Mouse (Mus musculus): ENCODE measurements around the gene Atxn2l.
A peak's percentile ranks its signal among the peaks of the same experiment; 100 is the strongest.
"Not testable (repeated sequence)": the region's sequence is repeated elsewhere in the genome, so short reads cannot be mapped to it uniquely, and the experiment has no call there.

The Atxn2l gene

DNA sequence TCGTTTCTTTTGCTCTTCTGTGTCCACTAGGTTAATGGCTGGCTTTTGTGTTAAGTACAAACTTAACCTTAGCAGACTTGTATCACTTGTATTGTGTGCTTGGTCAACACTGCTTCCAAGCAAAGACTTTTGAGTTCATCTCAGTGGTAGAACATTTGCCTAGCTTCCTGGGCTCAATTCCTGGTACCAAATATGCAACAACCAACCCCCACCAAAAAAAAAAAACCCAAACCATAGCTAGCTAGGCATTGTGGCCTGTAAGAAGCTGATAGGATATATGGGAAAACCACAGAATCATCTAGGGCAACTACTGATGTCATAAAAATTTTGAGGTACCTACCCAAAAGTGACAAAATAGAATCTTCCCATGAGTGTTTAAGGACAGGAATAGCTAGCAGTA lies 12.2 kb downstream of the Atxn2l start:
- no peak for DNase-seq (ENCODE audit: inconsistent ontology term)

- DNase-seq (ENCODE audit: inconsistent ontology term): not testable (repeated sequence)
These were observed 15.4 kb downstream of the Atxn2l start for GRCm38 (mm10) chr7:126487617-126488385.

GRCm38 (mm10) chr7:126487052-126487483 lies 16.2 kb downstream of the Atxn2l start, which contains the start of gene Tufm:
TSS of gene Tufm (plus strand) at chr7:126487361.
- peak; percentile 94 for DNase-seq (ENCODE audit: inconsistent ontology term)

- DNase-seq (ENCODE audit: inconsistent ontology term): peak; percentile 95
These were observed 20.8 kb downstream of the Atxn2l start for GRCm38 (mm10) chr7:126482392-126482871.

- DNase-seq (ENCODE audit: inconsistent ontology term): peak; percentile 56
These were observed 21.5 kb downstream of the Atxn2l start for GRCm38 (mm10) chr7:126481699-126482098.

DNA sequence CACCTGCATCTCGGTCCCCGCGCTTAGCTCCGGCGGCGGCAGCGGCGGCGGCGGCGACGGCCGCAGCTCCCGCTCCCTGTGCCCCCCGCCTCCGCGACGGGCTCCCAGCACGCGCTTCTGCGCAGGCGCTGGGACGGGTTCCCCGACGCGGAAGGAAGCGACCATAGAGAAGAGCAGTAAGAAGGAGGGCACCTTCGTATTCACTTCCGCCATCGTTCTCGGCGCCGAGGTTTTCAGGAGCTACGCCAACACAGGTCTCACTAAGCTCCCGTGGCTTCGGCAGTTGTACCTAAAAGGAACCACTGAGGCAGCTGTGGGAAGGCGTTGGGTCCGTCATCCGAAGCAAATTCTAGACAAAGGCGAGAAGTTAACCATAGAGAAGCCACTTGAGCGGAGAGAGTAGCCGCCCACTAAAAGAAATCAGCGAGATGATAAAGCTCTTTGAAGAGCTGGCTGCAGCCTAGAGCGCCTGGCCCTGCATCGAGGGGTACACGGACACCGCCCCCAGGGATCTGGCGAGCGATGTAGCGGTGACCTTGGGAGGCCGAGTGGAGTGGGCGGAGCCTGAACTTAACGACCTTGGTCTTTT lies 28.1 kb downstream of the Atxn2l start, which contains the start of gene Sh2b1:
Gene Sh2b1 (minus strand): TSS at position 432 of the 589 bp plus-strand sequence.
- DNase-seq (ENCODE audit: inconsistent ontology term): peak; percentile 99

- peak; percentile 79 for DNase-seq (ENCODE audit: inconsistent ontology term)
These were observed 28.7 kb downstream of the Atxn2l start for GRCm38 (mm10) chr7:126474486-126474955.

- no peak for DNase-seq (ENCODE audit: inconsistent ontology term)
These were observed 29.7 kb downstream of the Atxn2l start for GRCm38 (mm10) chr7:126473470-126474086.

- no peak for DNase-seq (ENCODE audit: inconsistent ontology term)
These were observed 30.5 kb downstream of the Atxn2l start for GRCm38 (mm10) chr7:126472713-126473112.

DNA sequence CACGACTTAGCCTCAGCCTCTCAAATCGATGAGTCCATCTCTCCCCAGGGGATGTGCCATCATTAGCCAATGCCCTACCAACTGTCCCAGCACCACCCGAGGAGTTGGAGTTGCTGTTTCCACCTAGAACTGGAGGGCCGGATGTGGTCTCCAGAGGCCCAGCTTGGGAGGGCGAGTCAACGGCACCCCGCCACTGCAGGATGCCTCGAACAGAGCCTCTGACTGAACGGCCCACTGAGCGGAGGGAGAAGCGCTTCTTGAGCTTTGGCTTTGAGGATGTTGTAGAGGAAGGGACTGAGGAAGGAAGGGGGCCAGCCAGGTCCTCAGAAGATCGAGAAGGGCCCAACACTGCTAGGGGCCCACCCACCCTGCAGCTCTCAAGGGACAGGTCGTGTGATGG lies 30.9 kb downstream of the Atxn2l start:
- no peak for DNase-seq (ENCODE audit: inconsistent ontology term)

DNA sequence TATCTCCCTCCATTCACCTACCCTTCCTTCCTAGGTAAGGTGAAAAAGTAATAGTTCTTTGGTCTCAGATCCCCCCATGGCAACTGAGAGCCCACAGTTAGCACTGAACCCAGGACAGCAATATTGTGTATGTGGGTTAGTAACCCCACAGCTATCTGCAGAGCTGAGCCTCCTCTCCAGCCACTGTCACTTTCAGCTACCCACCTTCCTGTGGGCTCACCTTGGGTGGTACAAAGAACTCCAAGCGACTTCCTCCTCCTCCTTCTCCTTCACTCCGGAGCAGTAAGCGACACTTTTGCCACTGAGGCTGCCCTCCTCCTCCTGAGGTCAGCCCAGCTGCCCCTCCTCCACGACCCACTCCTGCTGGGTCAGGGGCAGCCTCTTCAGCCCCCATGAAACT lies 31.4 kb downstream of the Atxn2l start:
- no peak for DNase-seq (ENCODE audit: inconsistent ontology term)

DNA sequence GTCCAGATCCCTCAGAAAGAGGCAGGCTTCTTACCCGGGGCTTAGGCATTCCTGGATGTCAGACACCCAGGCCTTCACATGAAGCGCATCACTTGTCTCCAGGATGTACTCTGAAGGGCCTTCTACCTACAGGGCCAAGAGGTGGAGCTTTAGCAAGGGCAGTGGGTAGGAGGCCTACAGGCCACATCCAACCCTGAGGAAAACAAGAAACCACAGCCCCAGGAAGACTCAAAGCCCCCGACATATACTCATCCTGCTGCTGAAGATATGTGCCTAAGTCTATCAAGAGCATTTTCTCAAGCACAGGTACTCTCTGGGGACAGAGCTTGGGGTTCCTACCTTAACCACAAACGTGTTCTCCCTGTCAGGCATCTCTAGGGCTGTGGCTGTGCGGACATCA lies 31.9 kb downstream of the Atxn2l start:
- no peak for DNase-seq (ENCODE audit: inconsistent ontology term)

- no peak for DNase-seq (ENCODE audit: inconsistent ontology term)
These were observed 33.2 kb downstream of the Atxn2l start for GRCm38 (mm10) chr7:126470077-126470476.

GRCm38 (mm10) chr7:126467834-126468627 lies 35.2 kb downstream of the Atxn2l start:
- no peak for DNase-seq (ENCODE audit: inconsistent ontology term)

GRCm38 (mm10) chr7:126467271-126467670 lies 36.0 kb downstream of the Atxn2l start:
- no peak for DNase-seq (ENCODE audit: inconsistent ontology term)

DNA sequence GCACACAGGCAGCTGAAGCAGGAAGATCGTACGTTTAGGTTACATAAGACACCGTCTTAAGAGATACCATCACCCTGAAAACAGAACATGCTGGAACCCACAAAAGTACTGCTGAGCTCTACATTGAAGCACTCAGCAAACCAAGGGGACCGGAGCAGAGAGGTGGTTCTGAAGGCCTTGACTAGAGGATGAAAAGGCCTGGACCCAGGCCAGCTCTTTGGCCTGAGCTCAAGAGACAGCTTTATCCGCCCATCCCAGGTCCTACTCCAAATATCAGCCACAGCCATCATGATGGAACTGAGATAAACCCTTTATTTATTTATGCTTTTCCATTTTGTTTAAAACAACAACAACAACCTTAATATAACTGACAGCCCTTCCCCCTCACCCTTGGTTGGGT lies 36.5 kb downstream of the Atxn2l start:
- DNase-seq (ENCODE audit: inconsistent ontology term): no peak

GRCm38 (mm10) chr7:126466116-126466515 lies 37.1 kb downstream of the Atxn2l start:
- DNase-seq (ENCODE audit: inconsistent ontology term): no peak

DNA sequence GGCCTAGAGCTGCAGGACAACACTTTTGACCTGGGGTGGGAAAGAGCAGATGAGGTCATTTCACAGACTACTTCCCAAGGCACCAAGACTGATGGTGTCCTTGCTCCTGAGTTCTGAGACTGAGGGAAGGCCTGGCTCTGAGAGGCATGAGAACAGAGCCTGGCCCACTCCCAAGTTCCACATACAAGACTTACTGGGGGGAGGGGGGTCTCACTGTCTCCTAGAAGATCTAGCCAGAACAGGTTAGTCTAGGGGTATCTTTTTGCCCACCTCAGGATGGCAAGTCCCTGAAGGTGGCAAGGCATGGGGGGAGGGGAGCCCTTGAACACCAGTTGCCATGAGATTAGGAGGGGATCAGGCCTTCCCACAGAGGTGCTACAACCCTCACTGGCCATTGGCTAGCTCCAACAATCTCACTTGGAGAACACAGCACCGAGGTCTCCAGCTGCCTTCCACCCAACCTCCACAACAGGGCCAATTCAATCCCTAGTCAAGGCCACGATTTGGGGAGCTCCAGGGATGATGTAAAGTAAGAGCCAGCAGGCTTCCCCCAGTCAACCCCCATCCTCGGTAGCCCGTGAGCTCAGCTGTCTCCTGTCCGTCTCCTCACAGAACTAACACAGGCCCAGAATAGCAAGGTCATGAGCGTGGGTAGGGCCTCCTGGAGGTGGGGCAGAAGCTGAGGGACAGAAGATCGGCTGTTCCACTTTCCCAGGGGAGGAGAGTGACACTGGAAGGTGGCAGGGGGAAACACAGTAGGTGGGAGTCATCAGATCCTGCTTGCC lies 37.8 kb downstream of the Atxn2l start:
- no peak for DNase-seq (ENCODE audit: inconsistent ontology term)

- DNase-seq (ENCODE audit: inconsistent ontology term): no peak
These were observed 38.4 kb downstream of the Atxn2l start for GRCm38 (mm10) chr7:126464836-126465235.

DNA sequence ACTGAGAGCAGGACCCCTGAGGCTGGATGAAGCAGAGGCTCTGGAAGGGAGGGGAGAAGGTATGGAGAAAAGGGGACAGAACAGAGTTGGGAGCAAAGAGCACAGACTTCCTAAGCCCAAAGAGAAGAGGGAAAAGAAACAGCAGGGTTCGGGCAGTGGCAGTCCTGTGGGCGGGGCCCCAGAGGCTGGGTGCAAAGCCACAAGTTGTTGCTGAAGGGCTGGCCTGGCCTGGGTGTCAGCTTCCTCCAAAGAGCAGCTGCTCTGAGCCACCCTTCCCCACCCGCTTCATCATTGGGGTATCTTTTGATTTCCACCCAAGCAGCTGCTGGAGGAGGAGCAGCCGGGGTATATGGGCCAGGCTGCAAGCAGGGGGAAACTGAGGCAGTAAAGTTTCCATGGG lies 39.1 kb downstream of the Atxn2l start:
- no peak for DNase-seq (ENCODE audit: inconsistent ontology term)

GRCm38 (mm10) chr7:126463547-126463946 lies 39.7 kb downstream of the Atxn2l start:
- no peak for DNase-seq (ENCODE audit: inconsistent ontology term)
